Mouse (Mus musculus) adrenal gland, postnatal 4 days (tissue): ENCODE measurements around the gene Aqp9. TPM values are rescaled to one million over a fixed set of nuclear protein-coding genes. Genes with fewer than 3 reads are reported as not detected.

Experiments
- DNase-seq, 2 experiments: peaks; one replicate each; pipeline ENCODE4 v3.0.0; 2021 to 2022; ENCODE audit warnings: low spot score in 2 of 2, mixed read lengths in 2 of 2
- total RNA-seq, 2 experiments: library from RNA; stranded (reverse); gene quantifications; 2 replicates each; pipeline ENCODE4 v1.2.3; 2021

Aqp9 gene
- total RNA-seq, 2 experiments from 2014 or later: 1.0 to 15.7 TPM

DNA sequence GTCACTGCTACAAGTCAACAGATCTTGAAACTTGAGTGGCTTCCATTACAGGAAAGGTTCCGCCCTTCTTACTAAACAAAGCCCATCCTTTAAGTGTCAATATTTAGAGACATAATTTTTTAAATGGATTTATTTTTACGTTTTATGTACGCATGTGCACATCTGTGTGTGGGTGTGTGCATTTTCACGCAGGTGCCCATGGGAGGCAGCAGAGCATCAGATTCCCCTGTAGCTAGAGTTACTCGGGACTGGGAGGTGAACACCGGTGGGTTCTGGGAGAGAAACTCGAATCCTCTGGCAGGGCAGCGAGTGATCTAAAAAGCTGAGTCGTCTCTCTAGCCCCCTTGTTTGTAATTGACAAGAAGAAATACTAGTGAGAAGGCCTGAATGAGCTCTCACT is 5.1 kb upstream of the Aqp9 start:
- DNase-seq: no peak

DNA sequence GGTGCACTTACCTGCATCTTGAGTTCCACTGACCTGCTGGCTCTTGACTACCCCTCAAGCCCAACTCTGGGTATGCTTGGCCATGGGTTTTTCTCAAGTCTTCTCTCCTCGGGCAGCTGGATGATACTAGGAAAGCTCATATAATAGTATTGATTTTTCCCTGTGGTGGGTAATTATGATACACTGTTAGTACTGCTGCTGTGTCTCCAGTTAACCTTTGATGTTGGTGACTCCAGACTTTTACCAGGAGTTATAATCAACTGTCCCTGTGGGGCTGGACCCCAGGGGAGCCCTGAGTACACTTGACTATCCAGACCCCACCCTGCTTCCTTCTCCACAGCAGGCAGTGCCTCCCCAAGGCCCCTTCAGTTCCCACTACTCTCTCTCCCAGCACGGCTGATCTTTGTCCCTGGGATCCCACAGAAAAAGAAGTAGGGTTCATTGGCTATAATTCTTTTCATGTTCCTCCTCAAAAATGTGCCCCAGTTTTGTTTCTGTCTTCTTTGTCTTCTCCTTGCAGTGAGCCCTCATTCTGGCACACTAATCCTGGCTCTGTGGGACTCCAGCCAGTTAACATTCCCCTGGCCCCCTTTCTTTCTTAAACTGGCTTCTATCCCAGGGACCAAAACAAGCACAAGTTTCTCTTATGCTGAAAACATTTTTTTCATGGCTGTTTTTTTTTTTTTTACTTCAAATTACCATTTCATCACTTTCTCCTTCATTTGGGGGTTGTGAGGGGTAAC is 838 bp downstream of the Aqp9 start:
- no peak for DNase-seq

DNA sequence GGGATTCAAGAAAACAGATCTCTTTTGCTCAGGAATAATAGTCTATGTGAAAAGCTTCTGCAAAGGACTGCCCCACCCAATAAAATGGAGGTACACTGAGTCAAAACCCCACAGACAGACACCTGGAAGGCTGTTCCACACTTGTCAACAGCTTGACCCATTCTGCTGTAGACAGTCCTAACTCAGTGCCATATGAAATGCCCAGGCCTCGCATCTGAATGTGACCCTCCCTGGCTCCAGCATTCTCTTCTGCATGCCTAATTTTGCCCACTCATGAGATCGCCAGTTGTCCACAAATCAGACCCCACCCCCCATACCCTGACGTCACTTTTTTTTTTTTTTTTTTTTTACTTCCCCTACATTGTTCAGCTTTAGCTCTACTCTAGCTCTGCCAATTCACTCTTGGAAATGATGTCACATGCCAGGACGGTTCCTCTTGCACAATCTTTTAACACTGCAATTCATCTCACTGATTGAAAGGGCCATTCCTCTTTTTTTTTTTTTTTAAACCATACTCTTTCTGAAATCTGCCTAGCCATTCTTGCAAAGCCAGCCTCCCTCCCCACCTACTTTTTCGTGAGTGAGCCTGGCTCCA is 1.5 kb downstream of the Aqp9 start:
- no peak for DNase-seq

DNA sequence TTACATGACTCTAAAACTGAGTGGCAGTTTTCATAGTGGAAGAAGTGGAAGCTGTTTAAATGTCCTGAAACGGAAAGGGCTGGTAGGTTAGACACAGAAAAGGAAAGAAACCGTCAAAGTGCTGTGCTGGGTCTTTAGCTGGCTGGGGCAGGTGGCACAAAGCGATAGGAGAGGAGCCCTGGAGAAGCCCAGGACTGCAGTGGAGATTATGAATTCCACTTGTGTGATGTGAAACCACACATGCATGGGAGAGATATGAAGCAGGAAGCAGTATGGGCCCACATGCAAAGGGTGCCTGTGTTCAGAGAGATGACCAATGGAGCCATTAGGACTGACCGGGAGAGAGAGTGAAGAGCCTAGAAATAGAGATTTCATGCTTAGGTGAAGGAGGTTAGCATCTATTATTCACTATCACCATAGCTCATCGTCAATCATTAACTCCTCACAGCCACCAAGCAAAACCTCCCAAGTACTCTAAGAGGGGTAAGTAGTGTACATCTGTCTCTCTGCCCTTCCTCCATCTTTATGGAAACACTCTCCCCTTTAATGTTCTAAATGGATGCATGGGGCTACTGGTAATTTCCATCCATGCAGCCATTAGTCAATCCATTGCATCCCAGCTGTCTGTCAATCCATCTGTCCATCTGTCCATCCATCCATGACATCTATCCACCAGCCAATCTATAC is 2.3 kb downstream of the Aqp9 start:
- DNase-seq: no peak

DNA sequence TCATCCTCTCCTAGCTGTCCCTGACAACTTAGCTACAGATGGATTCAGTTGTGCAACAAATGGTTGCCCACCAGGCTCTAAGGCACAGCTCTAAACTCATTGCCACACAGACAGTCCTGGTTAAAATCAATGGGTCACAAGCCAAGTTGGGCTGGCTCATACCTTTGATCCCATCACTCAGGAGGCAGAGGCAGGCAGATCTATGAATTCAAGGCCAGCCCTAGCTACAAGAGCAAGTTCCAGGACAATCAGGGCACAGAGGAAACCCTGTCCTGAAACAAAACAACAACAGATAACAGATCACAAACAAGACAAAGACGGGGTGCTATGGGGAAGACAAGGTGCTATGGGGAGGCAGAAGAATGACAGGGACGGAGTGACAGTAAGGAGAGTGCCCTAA is 3.0 kb downstream of the Aqp9 start:
- DNase-seq: no peak

DNA sequence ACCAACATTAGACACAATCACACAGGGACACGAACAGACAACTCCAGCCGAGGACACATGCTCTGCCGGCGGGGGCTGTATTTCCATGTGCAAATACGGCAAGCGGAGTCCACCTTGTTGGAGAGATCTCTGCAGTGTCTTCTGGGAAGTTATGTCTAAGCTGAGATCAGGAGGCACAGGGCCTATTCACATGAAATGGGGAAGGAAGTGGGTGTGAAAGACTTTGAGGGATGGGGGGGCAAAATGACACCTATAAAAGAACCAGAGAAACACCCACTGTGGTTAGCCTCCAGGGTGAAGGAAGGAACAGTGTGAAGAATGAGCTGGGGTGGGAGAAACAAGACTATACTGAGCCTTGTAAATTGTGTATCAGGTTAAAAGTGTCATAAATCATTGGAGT is 3.4 kb downstream of the Aqp9 start:
- DNase-seq: no peak

DNA sequence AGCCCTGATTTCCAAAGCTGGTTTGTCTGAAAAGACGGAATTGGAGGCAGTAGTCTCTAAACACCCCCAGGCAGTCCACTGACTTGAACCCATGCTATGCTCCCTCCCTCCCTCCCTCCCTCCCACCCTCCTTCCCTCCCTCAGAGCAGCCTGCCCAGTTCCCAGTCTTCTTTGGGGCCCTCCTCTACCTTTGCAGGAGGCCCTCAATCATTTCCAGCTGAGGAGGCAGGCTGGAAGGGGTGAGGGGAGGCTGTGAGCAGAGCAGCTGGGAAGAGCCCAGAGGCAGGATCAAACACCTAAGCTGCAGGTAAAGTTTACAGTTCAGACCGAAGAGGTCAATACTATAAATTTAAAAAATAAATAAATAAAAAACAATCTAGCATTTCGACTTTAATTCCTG is 4.1 kb downstream of the Aqp9 start:
- DNase-seq: no peak

DNA sequence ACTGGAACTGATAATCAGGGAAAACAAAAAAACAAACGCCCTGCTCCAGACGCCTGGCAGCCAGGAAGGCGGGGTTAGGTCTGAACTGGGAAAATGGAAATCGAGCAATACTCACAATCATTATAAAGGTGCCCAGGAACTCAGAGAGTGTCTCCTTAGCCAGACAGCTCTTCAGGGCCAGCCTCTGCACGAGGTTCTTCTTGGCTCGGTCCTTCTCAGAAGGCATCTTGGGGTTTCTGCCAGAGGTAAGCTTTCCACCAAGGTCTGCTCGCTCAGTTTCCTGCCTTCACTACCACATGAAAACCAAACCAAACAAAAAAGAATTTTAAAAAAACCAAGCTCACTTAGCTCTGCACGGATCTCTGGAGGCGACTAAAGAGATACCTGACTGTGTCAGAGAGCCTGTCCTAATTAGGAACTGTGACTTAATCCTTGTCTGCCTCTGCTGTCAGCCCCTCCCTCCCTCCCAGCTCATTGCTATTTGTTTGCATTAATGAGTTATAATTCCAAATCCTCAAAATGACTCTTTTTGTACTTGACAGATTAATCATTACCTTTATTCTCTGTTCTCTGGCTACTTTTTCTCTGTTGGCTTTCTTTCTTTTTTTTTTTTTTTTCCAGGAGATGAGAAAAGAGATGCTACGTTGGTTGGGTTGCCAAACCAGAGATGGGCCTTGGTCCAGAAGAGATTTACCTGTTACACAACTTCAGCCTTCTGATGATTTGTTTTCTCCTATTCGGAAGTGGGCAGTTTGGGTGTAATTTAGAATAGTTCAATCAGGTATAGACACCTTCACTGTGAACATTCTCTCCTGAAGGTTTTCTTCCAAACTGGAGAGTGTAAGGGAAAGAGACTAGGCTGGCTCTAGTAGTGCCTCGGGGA is 5.4 kb downstream of the Aqp9 start:
- no peak for DNase-seq

DNA sequence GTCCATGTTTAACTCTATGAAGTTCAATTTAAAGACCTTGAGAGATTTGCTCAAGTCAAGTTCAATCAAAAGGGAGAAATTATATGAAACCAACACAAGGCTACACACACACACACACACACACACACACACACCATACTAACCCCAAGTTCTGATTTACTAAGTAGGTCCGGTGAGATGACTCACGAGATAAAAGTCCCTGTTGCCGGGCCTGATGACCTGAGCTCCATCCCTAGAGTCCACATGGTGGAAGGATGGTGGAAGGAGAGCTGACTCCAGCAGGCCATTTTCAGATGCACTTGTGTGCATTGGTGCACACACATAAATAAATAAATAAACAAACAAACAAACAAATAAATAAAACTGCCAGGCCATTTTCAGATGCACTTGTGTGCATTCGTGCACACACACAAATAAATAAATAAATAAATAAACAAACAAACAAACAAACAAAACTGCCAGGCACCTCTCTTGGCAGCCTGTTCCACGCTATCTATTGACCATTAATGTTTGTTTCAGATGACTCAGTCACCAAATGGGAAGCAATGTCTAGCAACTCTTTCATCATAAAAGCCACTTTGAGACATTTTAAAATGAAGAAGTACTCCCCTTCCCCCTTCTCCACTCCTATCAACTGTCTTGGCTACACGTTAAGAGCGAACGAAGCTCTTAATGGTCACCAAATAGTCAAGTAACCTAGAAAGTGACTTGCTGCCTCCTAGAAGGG is 6.2 kb downstream of the Aqp9 start:
- no peak for DNase-seq

DNA sequence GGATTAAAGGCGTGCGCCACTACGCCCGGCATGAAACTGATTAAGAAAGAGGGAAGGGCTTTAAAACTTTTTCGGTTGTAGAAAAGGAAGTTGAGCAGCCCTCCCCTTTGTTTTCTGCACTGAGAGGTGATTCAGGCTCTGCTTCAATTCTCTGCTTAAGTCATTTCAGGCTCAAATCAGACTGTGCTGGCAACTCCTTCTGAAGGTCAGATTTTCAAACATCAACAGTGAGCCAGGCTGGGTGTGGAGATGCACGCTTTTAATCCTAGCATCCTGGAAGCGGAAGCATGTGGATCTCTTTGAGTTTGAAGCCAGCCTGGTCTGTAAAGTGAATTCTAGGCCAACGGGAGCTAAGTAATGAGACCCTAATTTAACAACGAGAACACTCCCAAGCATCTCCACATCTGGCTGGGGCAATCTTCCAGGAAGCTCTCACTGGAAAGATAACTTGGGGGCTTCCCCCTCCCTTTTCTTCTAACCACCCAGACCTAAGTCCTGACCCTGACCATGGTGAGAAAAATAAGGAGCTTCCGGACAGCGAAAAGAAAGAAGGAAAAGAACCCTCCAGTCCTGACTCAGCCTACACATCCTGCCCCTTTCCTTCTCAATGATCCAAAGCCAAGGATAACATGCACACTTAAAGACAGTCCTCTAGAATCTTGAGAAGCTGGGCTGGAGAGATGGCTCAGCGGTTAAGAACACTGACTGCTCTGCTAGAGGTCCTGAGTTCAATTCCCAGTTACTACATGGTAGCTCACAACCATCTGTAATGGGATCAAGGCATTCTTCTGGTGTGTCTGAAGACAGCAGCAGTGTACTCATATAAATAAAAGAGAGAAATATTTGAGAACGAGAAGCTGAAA is 7.4 kb downstream of the Aqp9 start:
- DNase-seq: no peak

DNA sequence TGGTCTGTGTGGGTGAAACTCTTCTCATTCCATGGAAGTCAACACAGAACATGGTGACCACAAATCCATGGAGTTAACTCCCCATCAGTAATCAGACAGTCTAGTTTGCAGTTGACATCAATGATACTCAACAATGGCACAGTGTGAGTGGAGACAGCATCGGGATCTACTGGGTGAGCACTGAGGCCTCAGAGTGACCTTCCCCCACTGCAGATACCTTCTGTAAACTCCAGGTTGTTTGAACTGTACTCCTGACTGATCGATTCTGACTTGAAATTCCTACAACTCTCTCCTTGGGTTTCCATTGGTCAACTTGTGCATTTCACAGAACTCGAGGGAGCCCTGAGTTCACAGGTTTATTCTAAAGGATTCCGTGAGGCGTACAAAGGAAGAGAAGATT is 8.8 kb downstream of the Aqp9 start:
- no peak for DNase-seq

DNA sequence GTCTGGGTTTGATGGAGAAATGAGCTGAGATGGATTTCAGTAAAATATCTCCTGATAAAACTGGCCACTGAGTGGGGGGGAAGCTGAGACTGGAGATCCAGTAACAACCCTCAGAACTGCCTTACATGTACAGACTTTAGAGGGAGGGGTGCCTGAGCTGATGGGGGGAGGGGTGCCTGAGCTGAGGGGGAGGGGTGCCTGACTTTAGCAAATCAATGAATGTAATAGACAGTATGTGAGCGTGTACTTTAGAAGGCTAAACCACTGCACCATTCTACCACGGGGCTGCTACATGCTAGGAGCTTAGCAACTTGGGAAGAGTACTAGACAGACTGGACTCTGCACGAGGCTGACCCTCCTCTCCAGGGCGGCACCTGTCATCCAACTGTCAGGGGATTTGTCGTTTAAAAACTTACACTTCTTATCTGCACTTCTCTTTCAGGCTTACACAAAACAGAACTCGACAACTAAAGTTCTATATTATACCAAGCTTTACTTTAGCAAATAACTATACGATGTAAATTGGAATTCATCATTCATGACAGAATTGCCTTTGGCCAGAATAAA is 9.3 kb downstream of the Aqp9 start:
- DNase-seq: no peak

DNA sequence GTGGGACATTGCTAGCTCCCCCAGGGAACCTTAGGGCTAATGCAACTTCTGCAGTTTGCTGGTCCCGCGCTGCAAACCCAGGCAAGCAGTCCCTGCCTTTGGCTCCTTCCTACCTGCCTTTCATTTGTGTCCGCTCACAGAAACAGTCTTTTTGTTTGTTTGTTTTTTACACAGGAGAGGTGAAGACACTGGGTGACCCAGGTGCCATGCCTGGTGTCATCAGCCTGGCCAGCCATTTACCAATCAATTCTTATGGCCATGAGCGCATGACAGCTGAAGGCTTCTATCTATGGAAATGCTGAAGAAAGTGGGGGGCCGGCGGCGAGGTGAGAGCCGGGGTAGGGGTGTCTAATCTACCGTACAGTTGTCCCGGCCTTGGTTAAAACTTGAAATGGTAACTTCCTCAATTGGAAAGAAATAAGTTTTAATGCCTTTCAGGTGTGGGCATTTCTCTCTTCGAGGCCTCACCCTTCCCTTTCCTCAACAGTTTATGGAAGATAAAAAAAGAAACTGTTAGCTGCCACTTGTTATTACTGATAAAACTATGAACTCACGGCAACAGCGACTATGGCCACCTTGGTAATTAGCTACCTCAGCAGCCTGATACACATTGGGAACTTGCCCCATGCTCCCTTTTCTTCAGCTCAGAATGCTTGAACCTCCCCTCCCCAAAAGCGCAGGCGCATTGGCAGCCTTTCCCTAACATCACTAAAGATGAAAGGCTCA is 10.4 kb downstream of the Aqp9 start:
- no peak for DNase-seq

DNA sequence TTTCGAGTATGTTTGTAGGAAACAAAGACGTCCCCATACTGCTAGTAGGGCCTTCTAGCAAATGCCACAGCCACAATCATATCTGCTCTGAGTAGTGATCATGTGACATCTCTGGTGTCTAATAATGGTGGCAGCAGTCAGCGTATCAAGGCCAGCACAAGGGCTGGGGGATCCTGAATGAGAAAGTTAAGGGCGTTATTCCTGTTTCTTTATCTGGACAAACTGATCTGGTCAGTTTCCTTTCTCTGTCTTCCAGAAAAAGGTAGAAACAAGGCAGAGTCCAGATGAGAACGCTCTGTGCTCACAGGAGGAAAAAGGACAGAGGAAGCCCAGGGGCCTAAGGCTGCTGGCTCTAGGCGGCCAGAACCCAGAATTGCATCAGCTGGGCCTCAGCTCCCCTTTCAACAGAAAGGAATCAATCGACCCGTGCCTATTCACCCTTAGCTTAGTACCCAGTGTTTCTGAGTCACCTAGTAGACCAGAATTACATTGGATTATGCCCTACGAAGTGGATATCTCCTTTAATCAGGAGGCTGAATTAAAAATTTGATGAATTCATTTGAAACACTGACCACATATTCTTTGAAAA is 11.9 kb downstream of the Aqp9 start:
- DNase-seq: no peak

DNA sequence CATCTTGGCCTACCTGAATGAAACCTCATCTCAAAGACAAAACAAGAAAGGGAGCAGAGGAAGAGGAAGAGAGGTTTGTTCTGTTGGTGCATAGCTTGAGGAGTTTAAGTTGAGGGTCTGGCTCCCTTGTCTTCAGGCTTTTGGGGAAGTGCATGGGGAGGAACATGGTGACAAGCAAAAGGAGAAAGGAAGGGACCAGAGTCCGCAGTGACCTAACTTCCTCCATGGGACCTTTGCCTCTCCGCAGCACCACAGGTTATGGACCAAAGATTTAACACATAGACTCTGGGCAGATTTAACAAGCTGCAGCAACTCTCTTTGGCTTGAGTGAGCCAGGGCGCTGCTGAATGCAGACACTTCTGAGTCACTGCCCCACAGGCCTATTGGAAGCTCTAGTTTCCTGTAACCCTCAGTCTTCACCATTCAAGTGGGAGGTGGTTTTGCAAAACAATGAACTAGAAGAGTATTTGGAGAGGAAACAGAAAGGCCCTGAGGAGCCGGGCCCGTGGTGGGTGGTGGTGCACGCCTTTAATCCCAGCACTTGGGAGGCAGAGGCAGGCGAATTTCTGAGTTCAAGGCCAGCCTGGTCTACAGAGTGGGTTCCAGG is 13.0 kb downstream of the Aqp9 start:
- DNase-seq: no peak

DNA sequence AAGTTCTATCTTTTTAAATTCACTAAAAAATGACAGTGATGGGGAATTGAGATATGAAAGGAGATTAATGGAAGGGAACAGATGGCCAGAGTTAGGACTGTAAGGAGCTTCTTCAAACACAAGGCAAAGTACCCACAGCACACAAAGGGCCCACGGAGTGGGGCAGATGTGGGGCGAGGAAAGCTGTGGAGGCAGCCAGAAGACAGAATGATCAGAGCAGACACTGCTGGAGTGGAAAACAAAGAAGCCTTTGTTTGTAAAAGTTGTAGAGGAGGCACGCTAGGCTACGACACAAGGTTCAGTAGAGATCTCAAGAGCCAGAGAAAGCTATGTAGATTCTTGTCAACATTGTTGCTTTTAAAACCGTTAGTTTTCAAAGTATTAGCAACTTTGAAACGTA is 17.1 kb downstream of the Aqp9 start:
- no peak for DNase-seq

DNA sequence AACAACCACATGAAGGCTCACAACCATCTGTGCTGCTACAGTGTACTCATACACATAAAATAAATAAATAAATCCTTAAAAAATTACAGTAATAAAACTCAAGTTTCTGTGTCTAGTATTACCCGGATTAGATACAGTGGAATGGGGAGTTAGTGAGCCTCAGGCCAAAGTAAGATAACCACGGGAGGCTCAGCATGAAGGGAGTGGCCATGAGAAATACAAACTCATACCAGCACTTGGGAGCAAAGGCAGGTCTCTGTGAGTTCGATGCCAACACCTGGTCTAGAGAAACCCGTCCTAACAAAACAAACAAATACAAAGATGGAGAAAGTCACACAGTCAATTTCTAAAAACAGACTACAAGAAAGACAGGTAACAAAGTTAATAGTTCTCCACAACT is 18.3 kb downstream of the Aqp9 start:
- DNase-seq: no peak

DNA sequence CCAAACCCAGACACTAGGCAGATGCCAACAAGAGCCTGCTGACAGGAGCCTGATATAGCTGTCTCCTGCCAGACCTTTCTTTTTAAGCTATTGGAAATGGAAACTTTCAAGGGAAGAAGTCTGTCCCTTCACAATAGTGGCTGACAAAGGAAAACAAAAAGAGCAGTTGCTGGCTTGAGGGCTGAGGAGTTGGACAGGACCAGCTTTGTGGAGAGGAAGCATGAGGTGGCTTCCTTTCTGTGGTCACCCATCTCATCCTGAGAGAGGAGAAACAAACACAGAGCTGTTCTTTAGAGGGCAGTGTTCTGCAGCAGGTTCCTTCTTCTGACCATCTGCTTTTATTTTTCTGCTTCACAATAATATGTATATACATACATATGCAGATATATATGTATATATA is 19.6 kb downstream of the Aqp9 start:
- DNase-seq: no peak
